Mouse (Mus musculus) C2C12 (cell line): ENCODE results near the gene Asb8.

Source experiments
- CEBPB ChIP-seq: IDR thresholded peaks from one replicate; pipeline ENCODE4 v1.6.1; 2011; ENCODE audit warnings: low read depth, mild to moderate bottlenecking, control low read depth, moderate library complexity
- CTCF ChIP-seq: IDR thresholded peaks from one replicate; pipeline ENCODE4 v1.5.1; 2011; ENCODE audit not compliant: control insufficient read depth, insufficient read depth, insufficient read length
- MYOD1 ChIP-seq: IDR thresholded peaks from one replicate; pipeline ENCODE4 v1.6.1; 2011; ENCODE audit warnings: low read depth; ENCODE audit not compliant: control insufficient read depth, insufficient read length
- MYOG ChIP-seq: IDR thresholded peaks from one replicate; pipeline ENCODE4 v1.6.1; 2011; ENCODE audit not compliant: control insufficient read depth, insufficient read length; ENCODE audit errors: extremely low read depth

DNA sequence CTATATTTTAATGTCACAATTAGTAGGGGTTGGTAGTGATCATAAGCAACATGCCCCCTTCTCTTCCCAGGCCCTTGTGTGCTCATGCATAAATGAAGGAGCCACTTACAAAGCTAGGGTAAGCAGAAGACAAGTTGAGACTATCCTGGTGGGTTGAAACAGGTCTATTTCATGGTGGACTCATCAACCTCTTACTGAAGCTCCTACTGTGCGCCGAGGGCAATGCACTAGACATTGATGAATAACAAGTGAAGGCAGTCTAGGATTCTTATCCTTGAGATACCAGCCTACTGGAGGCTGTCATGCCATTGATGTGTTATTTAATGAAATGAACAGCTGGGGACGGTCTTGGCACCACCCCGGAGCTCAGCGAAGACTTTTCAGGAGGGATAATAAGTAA is 10.2 kb downstream of the Asb8 start:
- no peak for TF ChIP-seq CTCF
- TF ChIP-seq MYOG: no peak
- no peak for TF ChIP-seq CEBPB
- no peak for TF ChIP-seq MYOD1
